Mouse (Mus musculus): ENCODE measurements around the gene Hspa14.

Gene Hspa14

GRCm38 (mm10) chr2:3512552-3513454 lies at the start of gene Hspa14, which contains the start of the genes Gm45902 and Cdnf:
Gene Hspa14 (minus strand): TSS chr2:3512814.
Gene Gm45902 (minus strand): TSS chr2:3512790.
Gene Cdnf (plus strand): TSS chr2:3513030.
- peak; percentile 98 for DNase-seq (ENCODE audit: low spot score in 2 of 2)

GRCm38 (mm10) chr2:3546588-3546987 lies 34.0 kb upstream of the Hspa14 start:
- peak in 1 of 2 experiments; percentile 34 for DNase-seq (ENCODE audit: low spot score in 2 of 2)

- no peak for DNase-seq (ENCODE audit: low spot score in 2 of 2)
These were observed 33.4 kb upstream of the Hspa14 start for GRCm38 (mm10) chr2:3546055-3546454.

GRCm38 (mm10) chr2:3541307-3542079 lies 28.9 kb upstream of the Hspa14 start:
- no peak for DNase-seq (ENCODE audit: low spot score in 2 of 2)

GRCm38 (mm10) chr2:3526288-3526687 lies 13.7 kb upstream of the Hspa14 start:
- DNase-seq (ENCODE audit: low spot score in 2 of 2), result no peak

DNA sequence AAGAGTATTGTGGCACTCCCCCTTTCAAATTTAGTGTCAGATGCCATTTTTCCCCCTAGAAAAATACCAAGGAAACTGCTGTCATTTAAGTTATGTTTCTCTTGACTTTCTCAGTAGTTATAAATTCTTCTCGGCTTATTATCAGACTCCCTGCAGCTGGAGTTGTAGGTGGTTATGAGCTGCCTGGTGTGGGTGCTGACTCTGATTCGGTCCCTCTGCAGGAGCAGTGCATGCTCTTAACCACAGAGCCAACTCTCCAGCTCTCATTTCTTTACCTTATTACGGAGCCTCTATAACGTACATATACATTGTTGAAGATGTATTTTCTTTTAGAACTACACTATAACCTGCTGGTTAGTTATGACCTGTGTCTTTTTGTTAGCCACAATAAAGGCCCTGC lies 9.9 kb upstream of the Hspa14 start:
- DNase-seq (ENCODE audit: low spot score in 2 of 2), result no peak

GRCm38 (mm10) chr2:3512076-3512475 lies 538 bp downstream of the Hspa14 start:
- DNase-seq (ENCODE audit: low spot score in 2 of 2), result no peak

DNA sequence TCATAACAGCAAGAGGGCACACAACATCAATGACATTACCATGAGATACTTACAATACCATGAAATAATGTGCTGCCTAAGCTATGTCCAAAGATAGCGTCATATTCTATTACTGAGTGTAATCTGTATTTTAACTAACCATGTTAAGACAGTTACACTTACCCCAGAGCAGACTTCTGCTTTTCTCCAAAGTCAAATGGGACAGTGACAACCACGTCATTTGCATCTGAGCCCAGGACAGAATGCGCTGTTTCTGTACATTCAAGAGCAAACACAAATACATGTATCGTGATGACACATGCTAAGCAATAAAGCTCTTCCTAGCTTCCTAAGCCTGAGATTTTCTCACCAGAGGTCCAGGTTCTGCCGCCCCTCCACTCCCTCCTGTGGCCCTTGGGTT lies 11.7 kb downstream of the Hspa14 start:
- DNase-seq (ENCODE audit: low spot score in 2 of 2), result no peak

GRCm38 (mm10) chr2:3499543-3499942 lies 13.1 kb downstream of the Hspa14 start:
- no peak for DNase-seq (ENCODE audit: low spot score in 2 of 2)

GRCm38 (mm10) chr2:3493833-3494409 lies 18.7 kb downstream of the Hspa14 start:
- no peak for DNase-seq (ENCODE audit: low spot score in 2 of 2)

DNA sequence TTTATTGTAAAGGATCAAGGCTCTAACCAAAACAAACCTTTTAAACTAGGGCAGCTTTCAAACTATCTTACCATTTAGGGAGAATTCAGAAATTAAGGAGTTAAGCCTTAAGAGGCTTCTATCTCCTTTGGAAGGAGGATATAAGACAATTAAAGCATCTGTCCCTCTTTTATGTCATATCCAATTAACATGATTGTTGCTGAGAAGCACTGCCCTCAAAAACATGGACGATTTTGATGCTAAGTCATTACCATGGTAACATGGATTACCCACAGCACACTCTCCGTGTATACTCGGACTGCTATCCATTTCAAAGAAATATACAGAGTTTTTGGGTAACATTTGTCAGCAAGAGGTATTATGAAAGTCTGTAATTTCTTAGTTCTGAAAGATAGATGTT lies 22.8 kb downstream of the Hspa14 start:
- DNase-seq (ENCODE audit: low spot score in 2 of 2), result no peak

DNA sequence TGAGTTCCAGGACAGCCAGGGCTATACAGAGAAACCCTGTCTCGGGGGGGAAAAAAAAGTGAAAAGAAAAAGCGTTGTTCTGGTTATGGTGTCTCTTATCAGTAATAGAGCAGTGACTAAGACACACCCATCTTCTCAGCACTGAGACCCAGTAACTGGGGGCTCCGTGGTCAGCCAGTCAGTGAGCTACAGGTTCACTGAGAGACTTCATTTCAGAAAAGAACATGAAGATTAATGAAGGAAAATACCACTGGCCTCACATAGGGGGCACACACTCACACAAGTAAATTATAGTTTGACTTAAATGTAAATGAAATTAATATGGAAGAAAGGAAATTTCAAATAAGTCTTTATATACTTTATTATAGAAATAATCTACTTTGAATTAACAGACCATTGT lies 32.4 kb downstream of the Hspa14 start:
- DNase-seq (ENCODE audit: low spot score in 2 of 2), result no peak

DNA sequence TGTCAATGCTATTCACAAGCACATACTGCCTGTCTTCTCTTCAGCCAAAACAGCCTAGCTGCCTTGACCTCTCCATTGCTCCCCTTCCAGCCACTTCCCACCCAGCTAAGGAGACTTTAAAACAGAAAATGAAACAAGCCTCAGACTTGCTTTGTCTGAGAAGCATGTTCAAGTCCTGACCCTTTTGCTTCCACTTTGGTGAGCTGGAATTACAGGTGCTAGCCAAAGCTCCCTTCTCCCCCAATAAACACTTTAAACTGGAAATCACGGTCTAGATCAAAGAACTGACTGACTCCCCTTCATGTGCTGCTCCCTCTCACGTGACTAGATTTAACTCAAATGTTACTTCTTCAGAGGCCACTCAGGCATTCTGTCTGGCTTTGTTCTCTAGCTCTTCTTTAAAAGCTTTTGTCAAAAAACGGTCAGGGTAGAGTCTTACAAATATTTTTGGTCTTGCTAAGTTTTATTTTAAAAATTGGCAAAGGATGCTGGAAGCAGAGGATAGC lies 36.8 kb downstream of the Hspa14 start:
- no peak for DNase-seq (ENCODE audit: low spot score in 2 of 2)

GRCm38 (mm10) chr2:3474861-3475283 lies 37.7 kb downstream of the Hspa14 start, which contains the start of gene Suv39h2:
Gene Suv39h2 (minus strand): TSS chr2:3475031.
- peak; percentile 83 to 94 for DNase-seq (ENCODE audit: low spot score in 2 of 2)

- peak in 1 of 2 experiments; percentile 56 for DNase-seq (ENCODE audit: low spot score in 2 of 2)
These were observed 38.2 kb downstream of the Hspa14 start for GRCm38 (mm10) chr2:3474361-3474805.

- DNase-seq (ENCODE audit: low spot score in 2 of 2), result no peak
These were observed 38.7 kb downstream of the Hspa14 start for GRCm38 (mm10) chr2:3473891-3474290.

GRCm38 (mm10) chr2:3456590-3456989 lies 56.0 kb downstream of the Hspa14 start:
- no peak for DNase-seq (ENCODE audit: low spot score in 2 of 2)

DNA sequence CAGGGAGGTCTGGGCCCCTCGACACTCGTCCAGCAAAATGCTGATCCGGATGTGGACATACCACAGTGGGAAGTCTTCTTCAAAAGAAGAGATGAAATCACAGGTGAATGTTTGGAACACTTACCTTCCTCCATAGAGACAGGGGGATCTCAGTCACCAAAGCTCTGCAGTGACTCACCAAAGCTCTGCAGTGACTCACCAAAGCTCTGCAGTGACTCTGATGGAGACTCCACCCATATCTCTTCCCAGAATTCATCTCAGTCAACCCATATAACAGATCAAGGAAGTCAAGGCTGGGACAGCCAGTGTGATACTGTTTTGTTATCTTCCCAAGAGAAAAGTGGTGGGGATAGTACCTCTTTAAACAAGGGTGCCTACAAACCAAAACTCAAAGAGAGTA lies 59.5 kb downstream of the Hspa14 start:
- no peak for DNase-seq (ENCODE audit: low spot score in 2 of 2)

- peak; percentile 42 to 73 for DNase-seq (ENCODE audit: low spot score in 2 of 2)
These were observed 63.2 kb downstream of the Hspa14 start for GRCm38 (mm10) chr2:3449431-3449830.

- no peak for DNase-seq (ENCODE audit: low spot score in 2 of 2)
These were observed 66.6 kb downstream of the Hspa14 start for GRCm38 (mm10) chr2:3445984-3446383.

DNA sequence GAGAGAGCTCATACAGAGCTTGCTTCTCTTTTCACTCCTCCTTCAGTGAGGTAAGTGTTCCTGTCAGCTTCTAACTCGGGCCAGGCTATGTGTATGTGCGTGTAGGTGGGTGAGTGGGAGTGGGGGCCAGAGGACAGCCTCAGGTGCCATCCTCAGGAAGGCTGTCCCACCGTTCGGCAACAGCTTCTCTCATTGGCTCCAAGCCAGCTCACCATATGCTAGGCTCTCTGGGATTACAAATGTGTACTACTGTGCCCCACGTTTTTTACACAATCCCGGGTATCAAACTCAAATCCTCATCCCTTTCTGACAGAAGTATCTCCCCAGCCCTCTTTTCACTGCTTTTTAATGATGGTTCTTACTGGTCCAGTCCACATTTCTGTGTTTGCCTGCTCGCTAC lies 68.4 kb downstream of the Hspa14 start:
- DNase-seq (ENCODE audit: low spot score in 2 of 2), result no peak

Data from left cerebral cortex, adult 9 months (tissue).